Mouse (Mus musculus): Measurements from ENCODE around the gene Gm9611. TPM values are rescaled to one million over a fixed set of nuclear protein-coding genes. Genes with fewer than 3 reads are reported as not detected.
"Not testable (repeated sequence)": the region's sequence is repeated elsewhere in the genome, so short reads cannot be mapped to it uniquely, and the experiment has no call there.

Gm9611 gene
- not detected in 2 replicates for polyA plus RNA-seq (2015; fragmentation: Nextera tagmentation; extraction: Ambion mirVana)

GRCm38 (mm10) chr14:42297258-42297657 lies at the start of gene Gm9611:
Gene Gm9611, minus strand, starts transcription at chr14:42297358.
- not testable (repeated sequence) for H3K9me3 ChIP-seq (ENCODE audit: control insufficient read depth); H3K27me3 ChIP-seq (replicated peaks; ENCODE audit: control insufficient read depth, insufficient read depth, low read length); H3K27ac ChIP-seq (ENCODE audit: low read depth, low read length); H3K4me1 ChIP-seq (replicated peaks; ENCODE audit: control insufficient read depth, insufficient read depth, low read length); H3K36me3 ChIP-seq (ENCODE audit: control insufficient read depth, insufficient read depth); H3K4me3 ChIP-seq (ENCODE audit: low read depth, low read length); ATAC-seq; H3K4me2 ChIP-seq (replicated peaks; ENCODE audit: low read depth); H3K9ac ChIP-seq (ENCODE audit: low read depth, low read length)
- no CpG with 5 or more reads among the region's 3 CpGs for WGBS

GRCm38 (mm10) chr14:42309910-42310309 lies 12.8 kb upstream of the Gm9611 start, which contains the start of gene Gm7995:
Gene Gm7995, plus strand, starts transcription at chr14:42310210.
- ATAC-seq; H3K27ac ChIP-seq (ENCODE audit: low read depth, low read length); H3K4me3 ChIP-seq (ENCODE audit: low read depth, low read length); H3K36me3 ChIP-seq (ENCODE audit: control insufficient read depth, insufficient read depth); H3K9ac ChIP-seq (ENCODE audit: low read depth, low read length); H3K9me3 ChIP-seq (ENCODE audit: control insufficient read depth); H3K4me2 ChIP-seq (replicated peaks; ENCODE audit: low read depth); H3K27me3 ChIP-seq (replicated peaks; ENCODE audit: control insufficient read depth, insufficient read depth, low read length); H3K4me1 ChIP-seq (replicated peaks; ENCODE audit: control insufficient read depth, insufficient read depth, low read length): not testable (repeated sequence)
- WGBS = no CpG with 5 or more reads among the region's 1 CpGs

- not testable (repeated sequence) for H3K4me3 ChIP-seq (ENCODE audit: low read depth, low read length); H3K4me1 ChIP-seq (replicated peaks; ENCODE audit: control insufficient read depth, insufficient read depth, low read length); H3K9me3 ChIP-seq (ENCODE audit: control insufficient read depth); ATAC-seq; H3K4me2 ChIP-seq (replicated peaks; ENCODE audit: low read depth); H3K27me3 ChIP-seq (replicated peaks; ENCODE audit: control insufficient read depth, insufficient read depth, low read length); H3K36me3 ChIP-seq (ENCODE audit: control insufficient read depth, insufficient read depth); H3K27ac ChIP-seq (ENCODE audit: low read depth, low read length); H3K9ac ChIP-seq (ENCODE audit: low read depth, low read length)
- WGBS = no CpG with 5 or more reads among the region's 3 CpGs
Measured at GRCm38 (mm10) chr14:42259948-42260347, 37.2 kb downstream of the Gm9611 start, which contains the start of gene Gm17026. Gene Gm17026, minus strand, starts transcription at chr14:42260048.

Small RNA genes lying within 50 kb of the gene (microRNA-seq; reads per million reads assigned to microRNA genes)
- not detected for gene Gm25208
- gene Gm25892 = not detected

Other genes with a start within 250 kb of the Gm9611 start
- not detected in 2 replicates for gene Gm7951, start 180.0 kb downstream of the Gm9611 start, polyA plus RNA-seq (2015; fragmentation: Nextera tagmentation; extraction: Ambion mirVana)
- gene Gm17027, start 134.7 kb downstream of the Gm9611 start, polyA plus RNA-seq (2015; fragmentation: Nextera tagmentation; extraction: Ambion mirVana) = not detected in 2 replicates
- not detected in 2 replicates for gene Gm3573, start 106.6 kb downstream of the Gm9611 start, polyA plus RNA-seq (2015; fragmentation: Nextera tagmentation; extraction: Ambion mirVana)
- not detected in 2 replicates for gene Gm17026, start 37.3 kb downstream of the Gm9611 start, polyA plus RNA-seq (2015; fragmentation: Nextera tagmentation; extraction: Ambion mirVana)
- not detected in 2 replicates for gene Gm7995, start 12.9 kb upstream of the Gm9611 start, polyA plus RNA-seq (2015; fragmentation: Nextera tagmentation; extraction: Ambion mirVana)
- gene Gm8005, start 142.3 kb upstream of the Gm9611 start, polyA plus RNA-seq (2015; fragmentation: Nextera tagmentation; extraction: Ambion mirVana) = not detected in 2 replicates
- gene Gm8011, start 166.5 kb upstream of the Gm9611 start, polyA plus RNA-seq (2015; fragmentation: Nextera tagmentation; extraction: Ambion mirVana) = not detected in 2 replicates
- gene Gm8020, start 205.0 kb upstream of the Gm9611 start, polyA plus RNA-seq (2015; fragmentation: Nextera tagmentation; extraction: Ambion mirVana) = not detected in 2 replicates
- gene Gm8024, start 226.9 kb upstream of the Gm9611 start, polyA plus RNA-seq (2015; fragmentation: Nextera tagmentation; extraction: Ambion mirVana) = not detected in 2 replicates

Measured in intestine, postnatal 0 days (tissue).